16 mouse cellular contexts compared by ENCODE assay signal in genomic region chr4:7891128-7891527, GRCm38 (mm10).
A peak's percentile ranks its signal among the peaks of the same experiment; 100 is the strongest.
DNase-seq lines count a peak whose midpoint lies in the region; ATAC-seq and TF ChIP-seq lines count a peak whose summit lies in the region.
"Had no signal": no experiment of that assay in that cellular context is flagged by ENCODE, and none has a peak within 500 bp of the region (broad histone marks: within the 10 kb centered on the region; RNA-seq: fewer than 3 reads in every experiment).

No protein-coding gene starts in this region.

- H3K9me3 ChIP-seq in heart, embryonic 12.5 days (replicated peaks), result no peaks in the 10 kb centered on the region
- no peaks in the 10 kb centered on the region for H3K9me3 ChIP-seq in MEL (replicated peaks; ENCODE audit: insufficient read depth, low read length)
- H3K9me3 ChIP-seq in kidney, embryonic 14.5 days (ENCODE audit: control insufficient read depth, low read length), result no peaks in the 10 kb centered on the region
- H3K9me3 ChIP-seq: heart, embryonic 15.5 days; hindbrain, embryonic 12.5 days; limb, embryonic 15.5 days had no signal

- no peak for TF ChIP-seq EP300 in heart, adult 2 months (IDR thresholded peaks at IDR 0.05; ENCODE audit: insufficient read depth, low read depth, low read length)
- no peak for TF ChIP-seq EP300 in MEL (IDR thresholded peaks at IDR 0.05; ENCODE audit: low read depth in 1 of 2, low read length in 2 of 2)

- no peaks in the 10 kb centered on the region for H3K36me3 ChIP-seq in heart, adult 2 months (ENCODE audit: control insufficient read depth, insufficient read depth, low read length)
- H3K36me3 ChIP-seq in heart, embryonic 12.5 days, result no peaks in the 10 kb centered on the region
- H3K36me3 ChIP-seq in MEL (ENCODE audit: control insufficient read depth in 1 of 2, insufficient read depth in 2 of 2, low read length in 2 of 2), result no peaks in the 10 kb centered on the region
- H3K36me3 ChIP-seq in kidney, embryonic 14.5 days (ENCODE audit: control insufficient read depth, insufficient read depth, low read length), result no peaks in the 10 kb centered on the region
- H3K36me3 ChIP-seq: heart, embryonic 15.5 days; hindbrain, embryonic 12.5 days; limb, embryonic 15.5 days had no signal

- H3K79me2 ChIP-seq in heart, adult 2 months (replicated peaks; ENCODE audit: control insufficient read depth, insufficient read depth, low read length), result no peaks in the 10 kb centered on the region
- no peaks in the 10 kb centered on the region for H3K79me2 ChIP-seq in MEL (ENCODE audit: control insufficient read depth, insufficient read depth, low read length, poor library complexity)

- H3K4me2 ChIP-seq in heart, embryonic 12.5 days, result no peak overlapping the region
- no peak overlapping the region for H3K4me2 ChIP-seq in kidney, embryonic 14.5 days (replicated peaks; ENCODE audit: low read depth, low read length)
- H3K4me2 ChIP-seq: heart, embryonic 15.5 days; hindbrain, embryonic 12.5 days; limb, embryonic 15.5 days had no signal

- intact Hi-C loops in heart, adult 2 months (cut with DNase I), result no loop called here

- no peaks in the 10 kb centered on the region for H3K27me3 ChIP-seq in heart, adult 2 months (ENCODE audit: control insufficient read depth, insufficient read depth, low read length)
- no peaks in the 10 kb centered on the region for H3K27me3 ChIP-seq in heart, embryonic 12.5 days (replicated peaks)
- no peaks in the 10 kb centered on the region for H3K27me3 ChIP-seq in MEL (ENCODE audit: control insufficient read depth in 1 of 2, insufficient read depth in 2 of 2, low read length in 2 of 2)
- no peaks in the 10 kb centered on the region for H3K27me3 ChIP-seq in kidney, embryonic 14.5 days (ENCODE audit: control insufficient read depth, insufficient read depth, low read length)
- H3K27me3 ChIP-seq: heart, embryonic 15.5 days; hindbrain, embryonic 12.5 days; limb, embryonic 15.5 days had no signal

- H3K27ac ChIP-seq in heart, adult 2 months, result no peak overlapping the region
- H3K27ac ChIP-seq in heart, embryonic 12.5 days (ENCODE audit: poor library complexity, severe bottlenecking), result no peak overlapping the region
- H3K27ac ChIP-seq in MEL (ENCODE audit: control insufficient read depth, low read depth, low read length), result no peak overlapping the region
- no peak overlapping the region for H3K27ac ChIP-seq in kidney, embryonic 14.5 days (ENCODE audit: low read depth, low read length)
- H3K27ac ChIP-seq: heart, embryonic 15.5 days; hindbrain, embryonic 12.5 days; limb, embryonic 15.5 days had no signal

- peak; percentile 17 for TF ChIP-seq CTCF in heart, adult 2 months (IDR thresholded peaks at IDR 0.05)
- peak in 2 of 3 experiments; percentile 12 to 40; a peak in 3 of 6 replicates for TF ChIP-seq CTCF in MEL (IDR thresholded peaks at IDR 0.05 in 2 of 3, conservative IDR thresholded peaks at IDR 0.05 in 1 of 3; ENCODE audit: control insufficient read depth in 1 of 3, insufficient read depth in 1 of 3, low read depth in 2 of 3, low read length in 3 of 3, poor library complexity in 1 of 3, severe bottlenecking in 1 of 3)

- H3K4me3 ChIP-seq in heart, adult 2 months, result no peak overlapping the region
- H3K4me3 ChIP-seq in heart, embryonic 12.5 days, result no peak overlapping the region
- H3K4me3 ChIP-seq in MEL (ENCODE audit: control insufficient read depth in 1 of 2, insufficient read depth in 1 of 2, low read depth in 2 of 2, low read length in 2 of 2), result no peak overlapping the region
- no peak overlapping the region for H3K4me3 ChIP-seq in kidney, embryonic 14.5 days (ENCODE audit: low read length)
- H3K4me3 ChIP-seq: erythroblast, embryonic 14.5 days; heart, embryonic 15.5 days; hindbrain, embryonic 12.5 days; limb, embryonic 15.5 days; myocyte had no signal

- no peak overlapping the region for H3K9ac ChIP-seq in heart, adult 2 months (ENCODE audit: low read depth, low read length)
- H3K9ac ChIP-seq in heart, embryonic 12.5 days, result no peak overlapping the region
- H3K9ac ChIP-seq in MEL (ENCODE audit: control insufficient read depth, low read depth, low read length, poor library complexity, severe bottlenecking), result no peak overlapping the region
- H3K9ac ChIP-seq in kidney, embryonic 14.5 days (ENCODE audit: low read depth, low read length), result no peak overlapping the region
- H3K9ac ChIP-seq: heart, embryonic 15.5 days; hindbrain, embryonic 12.5 days; limb, embryonic 15.5 days had no signal

- H3K4me1 ChIP-seq in heart, adult 2 months (ENCODE audit: control insufficient read depth, insufficient read depth, low read length), result no peaks in the 10 kb centered on the region
- H3K4me1 ChIP-seq in heart, embryonic 12.5 days (replicated peaks), result no peaks in the 10 kb centered on the region
- H3K4me1 ChIP-seq in MEL (ENCODE audit: control insufficient read depth in 1 of 2, insufficient read depth in 2 of 2, low read length in 2 of 2), result no peaks in the 10 kb centered on the region
- H3K4me1 ChIP-seq in kidney, embryonic 14.5 days (ENCODE audit: control insufficient read depth, insufficient read depth, low read length), result no peaks in the 10 kb centered on the region
- H3K4me1 ChIP-seq: heart, embryonic 15.5 days; hindbrain, embryonic 12.5 days; limb, embryonic 15.5 days had no signal

- no peak for TF ChIP-seq RAD21 in MEL (IDR thresholded peaks at IDR 0.05; ENCODE audit: low read depth, low read length)

- TF ChIP-seq POLR2A in heart, adult 2 months (IDR thresholded peaks at IDR 0.05; ENCODE audit: insufficient read depth, low read depth, low read length), result no peak
- no peak for TF ChIP-seq POLR2A in MEL (IDR thresholded peaks at IDR 0.05; ENCODE audit: control insufficient read depth in 1 of 2, insufficient read depth in 1 of 2, low read depth in 1 of 2, low read length in 2 of 2, poor library complexity in 1 of 2)

- no peak for ATAC-seq in heart, embryonic 12.5 days (ENCODE audit: insufficient number of reproducible peaks, low FRiP score)
- ATAC-seq in kidney, embryonic 14.5 days (ENCODE audit: low FRiP score, low TSS enrichment), result no peak

- 53% methylated on average over 2 of the region's 2 CpGs for WGBS in heart, adult 2 months
- 59% methylated on average over 2 of the region's 2 CpGs for WGBS in heart, embryonic 12.5 days
- WGBS in kidney, embryonic 14.5 days, result 65% methylated on average over 2 of the region's 2 CpGs

- DNase-seq in heart, adult 2 months, result no peak
- DNase-seq in thymus, postnatal 25 days, result peak; percentile 13
- no peak for DNase-seq in thymus, adult 18-20 months
- peak; percentile 6 for DNase-seq in MEL (ENCODE audit: low read depth, low spot score)
- no peak for DNase-seq in right cerebral cortex, postnatal 36 days (ENCODE audit: low spot score in 2 of 2)
- DNase-seq: cerebellum, adult 9-10 months; embryo, embryonic 11 days; gastrocnemius, postnatal 25 days; kidney, adult 2 months had no signal

TF ChIP-seq in MEL, 35 proteins besides CTCF, POLR2A, EP300 and RAD21:
- TF ChIP-seq ETS1 (IDR thresholded peaks at IDR 0.05; ENCODE audit: low read depth, low read length), result no peak
- TF ChIP-seq GATA1 (IDR thresholded peaks at IDR 0.05; ENCODE audit: low read depth, low read length), result no peak
- no peak for TF ChIP-seq USF1 (IDR thresholded peaks at IDR 0.05; ENCODE audit: low read depth, low read length)
- no peak for TF ChIP-seq MXI1 (IDR thresholded peaks at IDR 0.05; ENCODE audit: low read depth, low read length)
- no peak for TF ChIP-seq ZMIZ1 (IDR thresholded peaks at IDR 0.05; ENCODE audit: low read depth, low read length)
- TF ChIP-seq POLR2AphosphoS5 (IDR thresholded peaks at IDR 0.05; ENCODE audit: borderline replicate concordance, low read depth, low read length), result no peak
- no peak for TF ChIP-seq BHLHE40 (IDR thresholded peaks at IDR 0.05; ENCODE audit: borderline replicate concordance, low read depth, low read length)

Comparison
In these comparisons a context has a peak if more than half of its experiments do, and no peak if none do; other contexts are left out.
1. DNase-seq: peak in thymus, postnatal 25 days (single experiment) and MEL (single experiment); none in heart, adult 2 months (0 of 2), thymus, adult 18-20 months (0 of 2) and right cerebral cortex, postnatal 36 days (0 of 2).